Mouse (Mus musculus) neural tube, embryonic 15.5 days (tissue): ENCODE data around the gene Fam129a. TPM values are rescaled to one million over a fixed set of nuclear protein-coding genes. Genes with fewer than 3 reads are reported as not detected.

Experiments used
- ATAC-seq: fragments of 200-750 bp; cut with Nextera tagmentation; 2 replicates; pipeline ENCODE4 v1.8.0; 2017; ENCODE audit warnings: mild to moderate bottlenecking, moderate TSS enrichment, moderate library complexity; ENCODE audit not compliant: low FRiP score
- H3K27ac ChIP-seq: fragments of 300-500 bp; sonication (generic); replicated peaks from 2 replicates; pipeline ENCODE4 v1.5.1; 2015; ENCODE audit warnings: mild to moderate bottlenecking, inconsistent platforms
- H3K27me3 ChIP-seq: fragments of 300-500 bp; sonication (generic); replicated peaks from 2 replicates; pipeline ENCODE4 v1.6.1; 2015; ENCODE audit warnings: inconsistent platforms
- H3K36me3 ChIP-seq: fragments of 300-500 bp; sonication (generic); 2 replicates; pipeline ENCODE4 v1.6.1; 2015; ENCODE audit warnings: inconsistent platforms
- H3K4me1 ChIP-seq: fragments of 300-500 bp; sonication (generic); 2 replicates; pipeline ENCODE4 v1.6.1; 2015; ENCODE audit warnings: inconsistent platforms
- H3K4me2 ChIP-seq: fragments of 300-500 bp; sonication (generic); 2 replicates; pipeline ENCODE4 v1.6.1; 2015; ENCODE audit warnings: inconsistent platforms, mild to moderate bottlenecking, moderate library complexity
- H3K4me3 ChIP-seq: fragments of 300-500 bp; sonication (generic); replicated peaks from 2 replicates; pipeline ENCODE4 v1.5.1; 2015; ENCODE audit warnings: mild to moderate bottlenecking, inconsistent platforms
- H3K9ac ChIP-seq: fragments of 300-500 bp; sonication (generic); replicated peaks from 2 replicates; pipeline ENCODE4 v1.6.1; 2015; ENCODE audit warnings: mild to moderate bottlenecking, inconsistent platforms
- H3K9me3 ChIP-seq: fragments of 300-500 bp; sonication (generic); replicated peaks from 2 replicates; pipeline ENCODE4 v1.6.1; 2016; ENCODE audit warnings: inconsistent platforms
- WGBS: fragments of 180-500 bp; shearing (Covaris S2); methylation state at CpG from one replicate; pipeline ENCODE4 v1.1.7; 2015; ENCODE audit warnings: mixed read lengths; 5-methylcytosine and 5-hydroxymethylcytosine counted together
- polyA plus RNA-seq: library from polyadenylated mRNA; unstranded; fragments of >200 nt; fragmentation: Nextera tagmentation; extraction: Ambion mirVana; gene quantifications from 2 replicates; pipeline ENCODE4 v1.2.1, GENCODE M21; 2015

Fam129a gene
- polyA plus RNA-seq, 1 experiment from 2014 or later = 3.6 TPM

DNA sequence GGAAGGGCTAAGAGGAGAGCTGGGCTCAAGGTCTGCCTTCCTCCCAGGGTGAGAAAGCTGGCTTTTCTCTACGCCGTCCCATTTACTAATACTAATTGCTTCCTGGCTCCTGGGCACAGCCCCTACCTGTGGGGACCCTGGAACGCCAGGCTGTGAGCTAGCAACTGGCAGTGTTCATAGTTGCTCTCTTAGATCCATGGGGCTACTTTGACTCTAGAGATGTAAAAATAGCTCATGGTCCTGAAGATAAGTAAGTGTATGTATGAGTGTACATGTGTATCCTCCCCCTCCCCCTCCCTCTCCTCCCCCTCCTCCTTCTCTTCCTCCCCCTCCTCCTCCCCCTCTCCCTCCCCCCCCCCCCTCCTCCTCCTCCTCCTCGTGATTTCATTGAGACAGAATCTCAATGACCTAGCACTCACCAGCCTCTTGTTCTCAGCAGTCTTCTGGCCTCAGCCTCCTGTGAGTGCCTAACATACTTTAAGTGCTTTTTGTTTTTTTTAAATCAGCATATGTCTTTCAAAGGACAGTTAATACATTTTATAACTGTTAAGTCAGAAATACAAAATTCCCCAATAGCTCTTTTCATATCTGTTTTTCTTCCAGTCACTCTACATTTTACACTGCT, 106.3 kb downstream of the Fam129a start:
- 41% methylated on average over 3 of the region's 4 CpGs for WGBS

GRCm38 (mm10) chr1:151677975-151678374, 107.0 kb downstream of the Fam129a start:
- H3K4me2 ChIP-seq = no peak overlapping the region
- no peak for ATAC-seq
- no peaks in the 10 kb centered on the region for H3K27me3 ChIP-seq
- H3K4me1 ChIP-seq = peaks cover 4% of the 10 kb centered on the region; the same call in 1 of the 2 replicates
- H3K4me3 ChIP-seq = no peak overlapping the region
- H3K9me3 ChIP-seq = no peaks in the 10 kb centered on the region
- no peak overlapping the region for H3K27ac ChIP-seq
- WGBS = 60% methylated on average over 4 of the region's 4 CpGs
- H3K9ac ChIP-seq = no peak overlapping the region
- H3K36me3 ChIP-seq = no peaks in the 10 kb centered on the region

More for the DNA sequence above, 106.3 kb downstream of the Fam129a start:
- ATAC-seq = no peak
- Histone ChIP-seq H3K36me3 (no peaks in the 10 kb centered on the region), H3K9me3 (no peaks in the 10 kb centered on the region), H3K9ac (no peak overlapping the region), H3K4me2 (no peak overlapping the region), H3K4me1 (peaks cover 4% of the 10 kb centered on the region; the same call in 1 of the 2 replicates), H3K27me3 (no peaks in the 10 kb centered on the region), H3K4me3 (no peak overlapping the region), H3K27ac (no peak overlapping the region)

DNA sequence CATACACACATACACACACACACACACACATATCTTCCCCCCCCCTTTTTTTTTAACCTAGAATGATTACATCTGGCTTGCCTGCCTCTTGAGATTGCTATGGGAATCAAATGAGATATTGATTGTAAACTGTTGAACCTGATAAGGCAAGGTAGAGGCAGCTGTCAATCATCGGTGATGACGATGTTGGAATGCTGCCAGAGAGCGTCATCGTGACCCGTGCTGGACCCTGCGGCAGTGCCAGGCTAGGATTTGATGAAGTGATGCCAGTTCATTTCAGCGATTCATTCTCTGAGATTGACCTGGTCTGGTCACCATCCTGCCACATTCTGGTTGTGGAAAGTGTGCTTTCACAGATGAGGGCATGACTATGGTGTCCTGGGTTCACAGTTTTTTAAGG, 108.2 kb downstream of the Fam129a start:
- ATAC-seq = no peak
- Histone ChIP-seq H3K9ac (no peak overlapping the region), H3K4me1 (peaks cover 8% of the 10 kb centered on the region), H3K36me3 (no peaks in the 10 kb centered on the region), H3K4me2 (no peak overlapping the region), H3K27me3 (no peaks in the 10 kb centered on the region), H3K27ac (no peak overlapping the region), H3K4me3 (no peak overlapping the region), H3K9me3 (no peaks in the 10 kb centered on the region)
- 91% methylated on average over 7 of the region's 7 CpGs for WGBS

DNA sequence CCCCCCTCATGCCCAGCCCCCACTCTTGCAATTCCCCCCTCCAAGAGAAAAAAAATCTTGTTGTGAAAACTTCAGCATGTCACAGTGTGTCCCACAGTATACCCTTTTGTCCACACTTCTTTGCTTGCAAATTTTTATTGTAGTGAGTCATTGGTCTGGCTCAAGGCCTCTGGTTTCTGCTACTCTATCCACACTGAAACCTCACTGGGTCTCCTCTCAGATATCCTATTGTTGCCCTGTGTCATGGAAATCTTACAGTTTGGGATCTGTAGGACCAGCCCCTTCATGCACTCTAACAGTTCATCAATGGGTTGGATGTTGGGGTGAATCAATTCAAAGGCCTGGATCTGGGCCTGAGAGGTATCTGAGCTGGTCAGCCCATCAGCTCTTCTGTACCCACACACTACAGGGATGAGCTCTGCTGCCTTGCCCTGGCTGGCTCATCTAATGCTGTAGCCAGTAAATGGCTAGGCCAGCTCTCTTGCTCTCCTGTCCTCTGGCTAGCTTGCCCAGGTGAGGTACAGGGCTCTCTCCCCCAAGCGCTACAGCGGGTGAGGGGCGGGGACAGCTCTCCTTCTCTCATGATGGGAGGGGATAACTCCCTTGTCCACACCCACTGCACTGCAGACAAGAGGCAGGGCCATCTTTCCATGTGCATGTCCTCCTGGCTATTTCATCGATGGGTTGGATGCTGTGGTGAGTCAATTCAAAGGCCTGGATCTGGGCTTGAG, 109.1 kb downstream of the Fam129a start:
- H3K4me1 ChIP-seq = peaks cover 17% of the 10 kb centered on the region
- no peaks in the 10 kb centered on the region for H3K27me3 ChIP-seq
- H3K9ac ChIP-seq = no peak overlapping the region
- H3K27ac ChIP-seq = no peak overlapping the region
- H3K4me2 ChIP-seq = no peak overlapping the region
- 90% methylated on average over 4 of the region's 4 CpGs for WGBS
- H3K4me3 ChIP-seq = no peak overlapping the region
- H3K9me3 ChIP-seq = no peaks in the 10 kb centered on the region
- H3K36me3 ChIP-seq = no peaks in the 10 kb centered on the region
- no peak for ATAC-seq

- no peak overlapping the region for H3K27ac ChIP-seq
- H3K36me3 ChIP-seq = no peaks in the 10 kb centered on the region
- WGBS = 72% methylated on average over 3 of the region's 3 CpGs
- ATAC-seq = no peak
- H3K4me2 ChIP-seq = no peak overlapping the region
- no peak overlapping the region for H3K4me3 ChIP-seq
- H3K9me3 ChIP-seq = no peaks in the 10 kb centered on the region
- no peaks in the 10 kb centered on the region for H3K27me3 ChIP-seq
- H3K9ac ChIP-seq = no peak overlapping the region
- peaks cover 19% of the 10 kb centered on the region for H3K4me1 ChIP-seq
Measured at GRCm38 (mm10) chr1:151680971-151681370, 110.0 kb downstream of the Fam129a start.

DNA sequence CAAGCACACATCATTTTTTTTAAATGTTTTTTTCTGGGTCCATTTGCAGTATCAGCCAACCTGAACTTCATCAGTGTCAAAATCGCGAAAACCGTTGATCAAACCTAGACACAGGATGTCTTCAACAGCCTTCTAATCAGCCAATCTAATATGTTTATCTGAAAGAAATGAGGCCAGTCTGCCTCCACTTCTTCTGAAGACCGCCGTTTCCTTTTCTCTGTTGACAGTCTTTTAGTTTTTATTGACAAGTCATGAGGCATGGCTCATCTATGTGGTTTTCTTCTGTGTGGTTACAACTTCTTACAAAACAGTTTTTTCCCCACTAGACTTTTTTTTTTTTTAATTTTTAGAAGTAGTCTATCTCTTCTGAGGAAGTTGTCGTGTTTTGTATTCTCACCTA, 111.9 kb downstream of the Fam129a start:
- Histone ChIP-seq H3K27ac (no peak overlapping the region), H3K9ac (no peak overlapping the region), H3K27me3 (no peaks in the 10 kb centered on the region), H3K4me2 (no peak overlapping the region), H3K4me1 (peaks cover 20% of the 10 kb centered on the region), H3K36me3 (no peaks in the 10 kb centered on the region), H3K9me3 (no peaks in the 10 kb centered on the region), H3K4me3 (no peak overlapping the region)
- no peak for ATAC-seq
- WGBS = 94% methylated on average over 6 of the region's 6 CpGs

GRCm38 (mm10) chr1:151684451-151684892, 113.5 kb downstream of the Fam129a start:
- Histone ChIP-seq H3K9me3 (no peaks in the 10 kb centered on the region), H3K9ac (no peak overlapping the region), H3K4me2 (no peak overlapping the region), H3K36me3 (no peaks in the 10 kb centered on the region), H3K27me3 (no peaks in the 10 kb centered on the region), H3K27ac (peak overlapping the region; percentile 37; the same call in 1 of the 2 replicates), H3K4me1 (peaks cover 20% of the 10 kb centered on the region), H3K4me3 (no peak overlapping the region)
- WGBS = 50% methylated on average over 7 of the region's 7 CpGs
- peak; percentile 36; the same call in 1 of the 2 replicates for ATAC-seq

- Histone ChIP-seq H3K27ac (peak overlapping the region; percentile 37; the same call in 1 of the 2 replicates), H3K36me3 (no peaks in the 10 kb centered on the region), H3K27me3 (no peaks in the 10 kb centered on the region), H3K4me2 (no peak overlapping the region), H3K9ac (no peak overlapping the region), H3K4me1 (peaks cover 20% of the 10 kb centered on the region), H3K4me3 (no peak overlapping the region), H3K9me3 (no peaks in the 10 kb centered on the region)
- WGBS = 76% methylated on average over 5 of the region's 5 CpGs
- ATAC-seq = no peak
Measured at GRCm38 (mm10) chr1:151684978-151685377, 114.0 kb downstream of the Fam129a start.

DNA sequence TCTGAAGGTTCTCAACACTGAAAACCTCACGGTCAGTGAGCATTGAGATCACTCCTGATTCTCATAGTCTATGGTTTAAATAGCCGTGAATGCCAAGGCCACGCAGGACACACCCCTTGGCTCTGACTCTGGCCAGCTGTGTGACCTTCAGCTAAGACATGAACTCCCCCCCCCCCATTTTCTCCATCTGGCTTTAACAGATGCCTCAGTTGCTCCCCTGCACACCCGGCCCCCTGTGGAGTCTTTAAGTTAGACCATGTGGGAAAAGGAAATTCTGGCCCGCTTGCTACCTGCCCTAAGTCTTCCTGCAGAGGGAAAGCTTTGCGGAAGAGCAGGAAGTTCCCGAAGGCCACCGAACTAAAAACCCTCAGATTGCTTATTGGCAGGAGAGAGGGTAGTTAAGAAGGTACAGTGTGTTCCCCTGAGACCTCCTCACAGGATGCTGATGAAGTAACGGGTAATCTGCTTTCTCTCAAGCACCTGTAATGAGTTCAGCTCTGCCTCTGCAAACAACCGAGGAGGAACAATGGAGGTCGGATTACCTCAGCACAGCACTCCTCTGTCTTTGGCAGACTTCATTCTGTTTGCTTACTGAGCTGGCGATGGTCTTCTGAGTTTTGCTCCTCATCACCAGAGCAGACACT, 114.8 kb downstream of the Fam129a start:
- no peak for ATAC-seq
- no peak overlapping the region for H3K9ac ChIP-seq
- no peaks in the 10 kb centered on the region for H3K27me3 ChIP-seq
- no peaks in the 10 kb centered on the region for H3K36me3 ChIP-seq
- no peak overlapping the region for H3K27ac ChIP-seq
- H3K9me3 ChIP-seq = no peaks in the 10 kb centered on the region
- 20% methylated on average over 12 of the region's 12 CpGs for WGBS
- H3K4me2 ChIP-seq = no peak overlapping the region
- no peak overlapping the region for H3K4me3 ChIP-seq
- peaks cover 20% of the 10 kb centered on the region for H3K4me1 ChIP-seq

- ATAC-seq = no peak
- Histone ChIP-seq H3K9me3 (no peaks in the 10 kb centered on the region), H3K4me3 (no peak overlapping the region), H3K27ac (no peak overlapping the region), H3K9ac (no peak overlapping the region), H3K36me3 (no peaks in the 10 kb centered on the region), H3K4me1 (peaks cover 20% of the 10 kb centered on the region), H3K4me2 (no peak overlapping the region), H3K27me3 (no peaks in the 10 kb centered on the region)
- 70% methylated on average over 8 of the region's 8 CpGs for WGBS
Measured at GRCm38 (mm10) chr1:151686696-151687095, 115.7 kb downstream of the Fam129a start.

DNA sequence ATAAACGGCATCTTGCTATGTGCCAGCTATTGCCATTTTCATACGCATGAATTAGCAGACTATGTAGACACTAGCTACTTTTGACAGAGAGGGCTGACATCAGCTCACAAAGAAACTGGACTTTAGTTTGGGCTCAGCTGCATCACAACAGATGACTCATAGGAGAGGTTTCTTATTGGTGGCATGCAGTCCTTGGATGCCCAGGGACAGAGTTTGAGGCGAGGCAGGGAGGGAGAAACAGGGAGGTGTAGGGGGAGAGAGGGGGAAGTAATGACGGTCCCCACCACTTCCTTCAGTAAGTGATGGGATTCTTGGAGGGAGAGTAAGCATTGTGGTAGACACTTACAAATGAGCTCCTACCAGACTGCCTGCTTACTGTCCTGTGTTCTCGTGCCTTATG, 118.0 kb downstream of the Fam129a start:
- Histone ChIP-seq H3K36me3 (no peaks in the 10 kb centered on the region), H3K27ac (no peak overlapping the region), H3K4me3 (no peak overlapping the region), H3K9ac (no peak overlapping the region), H3K4me1 (peaks cover 18% of the 10 kb centered on the region), H3K9me3 (no peaks in the 10 kb centered on the region), H3K4me2 (no peak overlapping the region), H3K27me3 (no peaks in the 10 kb centered on the region)
- WGBS = 82% methylated on average over 5 of the region's 5 CpGs
- ATAC-seq = no peak

GRCm38 (mm10) chr1:151689561-151689960, 118.6 kb downstream of the Fam129a start:
- H3K36me3 ChIP-seq = no peaks in the 10 kb centered on the region
- no peaks in the 10 kb centered on the region for H3K27me3 ChIP-seq
- H3K4me1 ChIP-seq = peaks cover 13% of the 10 kb centered on the region
- H3K27ac ChIP-seq = no peak overlapping the region
- H3K9ac ChIP-seq = no peak overlapping the region
- 72% methylated on average over 8 of the region's 8 CpGs for WGBS
- H3K9me3 ChIP-seq = no peaks in the 10 kb centered on the region
- no peak overlapping the region for H3K4me2 ChIP-seq
- no peak for ATAC-seq
- H3K4me3 ChIP-seq = no peak overlapping the region
